Mouse (Mus musculus) olfactory bulb, adult 2 months (tissue): ENCODE measurements around the gene Aco2. TPM values are rescaled to one million over a fixed set of nuclear protein-coding genes. Genes with fewer than 3 reads are reported as not detected.

Experiments
- H3K27ac ChIP-seq: fragments of 200-500 bp; 2 replicates; pipeline ENCODE4 v1.5.1; 2012; ENCODE audit warnings: low read depth, low read length; ENCODE audit not compliant: insufficient read depth
- H3K4me1 ChIP-seq: fragments of 200-500 bp; 2 replicates; pipeline ENCODE4 v1.6.1; 2012; ENCODE audit warnings: low read length; ENCODE audit not compliant: control insufficient read depth, insufficient read depth
- H3K4me3 ChIP-seq: fragments of 200-500 bp; 2 replicates; pipeline ENCODE4 v1.5.1; 2012; ENCODE audit warnings: mild to moderate bottlenecking, low read depth, low read length, moderate library complexity; ENCODE audit not compliant: insufficient read depth
- CTCF ChIP-seq: fragments of 200-500 bp; IDR thresholded peaks from 2 replicates; pipeline ENCODE4 v1.5.1; 2012; ENCODE audit warnings: low read depth, mild to moderate bottlenecking, low read length, moderate library complexity; ENCODE audit not compliant: insufficient read depth
- POLR2A ChIP-seq: fragments of 200-500 bp; IDR thresholded peaks from 2 replicates; pipeline ENCODE4 v1.6.1; 2012; ENCODE audit warnings: mild to moderate bottlenecking, low read depth, low read length, moderate library complexity; ENCODE audit not compliant: insufficient read depth
- WGBS: fragments of 180-500 bp; shearing (Covaris S2); methylation state at CpG from one replicate; pipeline ENCODE4 v1.1.7; 2018; 5-methylcytosine and 5-hydroxymethylcytosine counted together
- polyA plus RNA-seq: library from polyadenylated mRNA; stranded (reverse); fragments of >200 nt; gene quantifications from 2 replicates; pipeline ENCODE4 v1.2.4, GENCODE M21; 2012; ENCODE audit warnings: low replicate concordance; ENCODE audit not compliant: missing spikeins, insufficient read depth, insufficient read length

Gene Aco2
- polyA plus RNA-seq, 1 experiment = 365 TPM

DNA sequence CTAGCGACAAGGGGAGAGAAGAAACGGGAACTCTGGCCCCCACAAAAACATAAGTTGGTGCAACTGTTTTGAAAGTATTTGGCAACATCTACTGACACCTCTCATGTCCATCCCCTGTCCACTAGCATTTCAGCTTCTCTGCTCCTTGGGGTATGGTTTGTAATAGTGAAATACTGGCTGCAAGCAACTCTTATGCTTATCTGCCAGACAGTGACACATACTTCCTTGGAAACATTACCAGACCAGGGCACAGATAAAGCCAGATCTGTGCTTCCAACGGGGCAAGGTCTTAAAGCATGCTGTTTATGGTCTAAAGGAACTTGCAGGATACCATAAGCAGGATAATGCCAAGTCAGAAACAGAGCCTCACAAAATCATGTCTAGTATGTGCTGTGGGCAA lies 86.8 kb downstream of the Aco2 start:
- TF ChIP-seq POLR2A (no peak), CTCF (no peak)
- Histone ChIP-seq H3K27ac (no peak overlapping the region), H3K4me1 (peaks cover 15% of the 10 kb centered on the region), H3K4me3 (no peak overlapping the region)
- 57% methylated on average over 3 of the region's 3 CpGs for WGBS

DNA sequence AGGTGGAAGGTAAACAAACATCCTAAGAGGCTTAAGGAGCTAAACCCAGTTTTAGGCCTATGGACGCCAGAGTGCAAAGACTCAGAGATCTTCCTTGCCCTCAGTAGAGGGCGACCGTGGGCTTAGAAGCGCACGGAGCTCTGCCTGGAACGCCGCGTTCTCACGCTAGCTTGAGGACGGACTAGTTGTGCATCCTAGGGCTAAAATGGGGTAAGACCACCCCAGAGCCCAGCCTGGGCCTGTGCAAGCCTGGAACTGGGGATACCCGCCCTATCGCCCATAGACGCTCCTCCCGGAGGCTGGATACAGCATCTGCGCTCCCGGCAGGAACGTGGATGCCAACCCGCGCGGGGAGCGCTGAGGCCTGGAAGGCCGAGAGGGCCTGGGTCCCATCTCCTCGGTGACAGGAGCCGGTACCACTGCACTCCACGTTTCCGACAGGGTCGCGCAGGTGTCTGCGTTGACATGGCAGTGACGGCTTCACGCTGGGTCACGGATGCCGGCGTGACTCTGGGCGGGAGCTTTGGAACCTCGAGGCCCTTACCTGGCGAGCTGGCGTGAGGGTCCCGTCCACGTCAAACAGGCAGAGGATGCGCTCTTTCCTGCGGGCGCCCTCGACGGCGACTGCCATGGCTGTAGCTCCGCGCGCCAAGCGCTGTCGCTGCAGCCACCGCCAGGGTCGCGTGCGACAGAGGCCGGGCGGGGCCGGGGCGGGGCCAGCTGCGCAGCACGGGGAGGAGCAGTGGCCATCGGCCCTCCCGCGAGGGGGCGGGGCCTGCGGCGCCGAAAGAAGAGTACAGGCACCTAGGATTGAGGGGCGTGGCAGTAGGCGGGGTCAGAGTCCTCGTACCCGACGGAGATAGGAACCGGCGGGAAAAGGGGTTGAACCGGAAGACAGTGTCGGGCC lies 88.3 kb downstream of the Aco2 start, which contains the start of gene Pmm1:
Pmm1 (minus strand) TSS at position 760 of the 907 bp plus-strand sequence.
- H3K27ac ChIP-seq = peak within 1 kb of the TSS; percentile 71
- under 1% methylated on average over 77 of the region's 77 CpGs for WGBS
- TF ChIP-seq POLR2A (peak; percentile 81), CTCF (peak; percentile 60)
- peaks cover 15% of the 10 kb centered on the region for H3K4me1 ChIP-seq
- H3K4me3 ChIP-seq = peak within 1 kb of the TSS; percentile 59

DNA sequence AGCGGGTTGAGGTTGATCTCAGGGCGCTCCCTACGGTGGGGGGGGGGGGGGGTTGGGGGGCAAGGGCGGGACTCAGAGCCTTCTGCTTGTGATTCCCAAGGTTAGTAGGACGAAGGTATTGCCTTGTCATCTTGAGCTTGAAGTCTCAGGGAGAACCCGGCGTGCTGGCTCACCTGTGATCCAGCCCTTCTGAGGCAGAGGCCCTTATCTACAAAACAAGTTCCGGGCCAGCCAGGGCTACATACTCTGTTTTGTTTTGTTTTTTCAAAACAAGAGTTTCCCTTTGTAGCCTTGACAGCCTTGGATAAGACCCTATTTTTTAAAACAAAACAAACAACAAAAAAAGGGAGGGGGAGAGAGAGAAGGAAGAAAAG lies 89.0 kb downstream of the Aco2 start:
- no peak overlapping the region for H3K27ac ChIP-seq
- peaks cover 13% of the 10 kb centered on the region for H3K4me1 ChIP-seq
- TF ChIP-seq CTCF (no peak), POLR2A (no peak)
- peak overlapping the region; percentile 59 for H3K4me3 ChIP-seq
- 3% methylated on average over 8 of the region's 8 CpGs for WGBS

DNA sequence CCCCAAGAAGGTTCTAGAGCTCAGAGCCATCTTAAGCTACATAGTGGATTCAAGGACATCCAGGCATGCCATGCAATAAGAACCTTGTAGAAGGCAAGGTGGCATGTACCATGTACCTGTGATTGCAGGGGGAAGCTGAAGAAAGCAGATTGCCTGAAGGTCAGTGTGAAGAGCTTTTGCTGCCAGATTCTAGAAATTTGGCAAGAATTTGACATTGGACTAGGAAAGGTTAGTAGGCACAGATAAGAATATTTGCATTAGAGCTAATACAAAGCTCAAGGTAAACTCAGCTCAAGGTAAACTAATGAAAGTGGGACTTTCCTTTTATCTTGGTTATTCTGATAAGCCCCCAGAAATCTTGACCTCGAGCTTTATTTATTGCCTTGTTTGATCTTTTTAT lies 92.2 kb downstream of the Aco2 start:
- H3K4me3 ChIP-seq = no peak overlapping the region
- no peak overlapping the region for H3K27ac ChIP-seq
- WGBS = 75% methylated on average over 1 of the region's 1 CpGs
- H3K4me1 ChIP-seq = peaks cover 6% of the 10 kb centered on the region
- TF ChIP-seq CTCF (no peak), POLR2A (no peak)

Other genes with a start within 250 kb of the Aco2 start
- not detected in 2 replicates for gene L3mbtl2, start 208.4 kb upstream of the Aco2 start, polyA plus RNA-seq
- gene Chadl, start 175.0 kb upstream of the Aco2 start, polyA plus RNA-seq = not detected in 2 replicates
- gene Zc3h7b, start 127.3 kb upstream of the Aco2 start, polyA plus RNA-seq = not detected in 2 replicates
- gene Rangap1, start 126.8 kb upstream of the Aco2 start, polyA plus RNA-seq = not detected in 2 replicates
- 278 TPM in 1 of 2 replicates, not detected in the other for gene Tef, start 69.9 kb upstream of the Aco2 start, polyA plus RNA-seq
- not detected in 2 replicates for gene Tob2, start 13.5 kb upstream of the Aco2 start, polyA plus RNA-seq
- not detected in 2 replicates for gene Phf5a, start 398 bp upstream of the Aco2 start, polyA plus RNA-seq
- not detected in 2 replicates for gene Polr3h, start 53.9 kb downstream of the Aco2 start, polyA plus RNA-seq
- not detected in 2 replicates for gene Csdc2, start 64.5 kb downstream of the Aco2 start, polyA plus RNA-seq
- gene Pmm1, start 88.6 kb downstream of the Aco2 start, polyA plus RNA-seq = not detected in 2 replicates
- gene 1700029P11Rik, start 108.2 kb downstream of the Aco2 start, polyA plus RNA-seq = not detected in 2 replicates
- gene Xrcc6, start 115.5 kb downstream of the Aco2 start, polyA plus RNA-seq = 1,163 TPM in 1 of 2 replicates, not detected in the other
- 107 TPM in 1 of 2 replicates, not detected in the other for gene Desi1, start 161.6 kb downstream of the Aco2 start, polyA plus RNA-seq
- not detected in 2 replicates for gene Snu13, start 175.3 kb downstream of the Aco2 start, polyA plus RNA-seq
- not detected in 2 replicates for gene 4930407I10Rik, start 186.8 kb downstream of the Aco2 start, polyA plus RNA-seq
- gene Mei1, start 197.7 kb downstream of the Aco2 start, polyA plus RNA-seq = not detected in 2 replicates